Mouse (Mus musculus): ENCODE measurements around the gene Dmpk. TPM values are rescaled to one million over a fixed set of nuclear protein-coding genes. Genes with fewer than 3 reads are reported as not detected.

Gene Dmpk
- polyA plus RNA-seq, 1 experiment from 2014 or later = 9.4 TPM

DNA sequence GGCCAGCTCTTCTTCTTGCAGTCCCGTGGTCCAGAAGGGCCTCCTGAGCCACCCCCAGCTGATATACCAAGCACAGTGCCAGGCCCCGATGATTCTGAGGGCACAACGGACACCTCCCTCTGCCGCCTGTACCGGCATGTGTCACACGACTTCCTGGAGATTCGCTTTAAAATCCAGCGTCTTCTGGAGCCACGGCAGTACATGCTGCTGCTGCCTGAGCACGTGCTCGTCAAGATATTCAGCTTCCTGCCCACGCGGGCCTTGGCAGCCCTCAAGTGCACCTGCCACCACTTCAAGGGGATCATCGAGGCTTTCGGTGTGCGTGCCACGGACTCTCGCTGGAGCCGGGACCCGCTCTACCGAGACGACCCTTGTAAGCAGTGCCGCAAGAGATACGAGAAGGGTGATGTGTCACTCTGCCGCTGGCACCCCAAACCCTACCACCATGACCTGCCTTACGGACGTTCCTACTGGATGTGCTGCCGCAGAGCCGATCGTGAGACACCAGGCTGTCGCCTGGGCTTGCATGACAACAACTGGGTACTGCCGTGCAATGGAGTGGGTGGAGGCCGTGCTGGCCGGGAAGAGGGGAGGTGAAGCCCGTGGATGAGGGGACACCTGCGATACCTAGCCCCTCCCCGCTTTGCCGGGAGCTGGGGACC lies 53.2 kb downstream of the Dmpk start:
- Histone ChIP-seq H3K27me3 (ENCODE audit: control insufficient read depth, insufficient read depth, low read length) (no peaks in the 10 kb centered on the region), H3K4me2 (ENCODE audit: low read depth, low read length) (no peak overlapping the region), H3K4me3 (ENCODE audit: low read depth, low read length) (no peak overlapping the region), H3K27ac (ENCODE audit: low read depth, low read length) (no peak overlapping the region), H3K9ac (replicated peaks; ENCODE audit: low read depth, low read length) (no peak overlapping the region), H3K36me3 (ENCODE audit: control insufficient read depth, insufficient read depth, low read length) (peaks cover 37% of the 10 kb centered on the region), H3K9me3 (ENCODE audit: control insufficient read depth, low read length) (no peaks in the 10 kb centered on the region), H3K4me1 (ENCODE audit: control insufficient read depth, insufficient read depth, low read length) (peaks cover 4% of the 10 kb centered on the region; the same call in 1 of the 2 replicates)
- WGBS = 94% methylated on average over 38 of the region's 38 CpGs
- no peak for ATAC-seq (ENCODE audit: low read depth)

DNA sequence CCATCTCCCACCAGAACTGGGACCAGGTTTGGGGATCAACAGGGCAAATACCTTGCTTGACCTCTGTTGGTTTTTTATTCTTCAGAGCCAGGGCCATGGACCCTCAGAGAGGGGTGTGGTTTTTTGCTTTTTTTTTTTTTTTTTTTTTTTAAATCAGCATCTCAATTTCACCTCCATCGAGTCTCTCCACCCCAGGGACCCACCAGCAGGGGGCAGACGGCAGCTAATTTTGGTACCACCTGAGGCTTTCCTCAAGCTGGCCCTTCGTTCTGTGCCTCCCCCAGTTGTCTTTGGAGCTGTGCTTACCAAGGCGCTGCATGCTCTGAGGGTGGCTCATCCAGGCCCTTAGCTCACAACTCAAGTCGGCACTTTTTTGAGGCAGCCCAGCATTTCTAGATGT lies 53.7 kb downstream of the Dmpk start:
- 45% methylated on average over 5 of the region's 5 CpGs for WGBS
- Histone ChIP-seq H3K27me3 (ENCODE audit: control insufficient read depth, insufficient read depth, low read length) (no peaks in the 10 kb centered on the region), H3K4me3 (ENCODE audit: low read depth, low read length) (no peak overlapping the region), H3K9ac (replicated peaks; ENCODE audit: low read depth, low read length) (no peak overlapping the region), H3K4me2 (ENCODE audit: low read depth, low read length) (no peak overlapping the region), H3K9me3 (ENCODE audit: control insufficient read depth, low read length) (no peaks in the 10 kb centered on the region), H3K27ac (ENCODE audit: low read depth, low read length) (no peak overlapping the region), H3K36me3 (ENCODE audit: control insufficient read depth, insufficient read depth, low read length) (peaks cover 37% of the 10 kb centered on the region), H3K4me1 (ENCODE audit: control insufficient read depth, insufficient read depth, low read length) (0 out of 2 replicates have a peak, but pooled peaks cover 2% of the 10 kb centered on the region)
- ATAC-seq (ENCODE audit: low read depth) = no peak

Small RNA genes within 50 kb of the gene (microRNA-seq; reads per million reads assigned to microRNA genes)
- not detected for gene Mir3100

Other genes with a start within 250 kb of the Dmpk start
- 0.46 TPM in 1 of 2 replicates, not detected in the other for gene Mill2, start 243.9 kb upstream of the Dmpk start, polyA plus RNA-seq (2014; fragmentation: Nextera tagmentation; extraction: Ambion mirVana)
- 18.3 and 18.7 TPM in 2 replicates for gene Pglyrp1, start 212.5 kb upstream of the Dmpk start, polyA plus RNA-seq (2014; fragmentation: Nextera tagmentation; extraction: Ambion mirVana)
- gene Ccdc61, start 173.4 kb upstream of the Dmpk start, polyA plus RNA-seq (2014; fragmentation: Nextera tagmentation; extraction: Ambion mirVana) = 17.6 and 20.2 TPM in 2 replicates
- gene Nova2, start 158.0 kb upstream of the Dmpk start, polyA plus RNA-seq (2014; fragmentation: Nextera tagmentation; extraction: Ambion mirVana) = 17.1 and 18.4 TPM in 2 replicates
- 0.84 and 1.1 TPM in 2 replicates for gene Nanos2, start 96.4 kb upstream of the Dmpk start, polyA plus RNA-seq (2014; fragmentation: Nextera tagmentation; extraction: Ambion mirVana)
- gene Mypop, start 92.6 kb upstream of the Dmpk start, polyA plus RNA-seq (2014; fragmentation: Nextera tagmentation; extraction: Ambion mirVana) = 6.0 and 6.9 TPM in 2 replicates
- 29.7 and 30.3 TPM in 2 replicates for gene Irf2bp1, start 79.8 kb upstream of the Dmpk start, polyA plus RNA-seq (2014; fragmentation: Nextera tagmentation; extraction: Ambion mirVana)
- not detected in 2 replicates for gene Foxa3, start 60.3 kb upstream of the Dmpk start, polyA plus RNA-seq (2014; fragmentation: Nextera tagmentation; extraction: Ambion mirVana)
- 16.8 and 16.9 TPM in 2 replicates for gene Sympk, start 59.5 kb upstream of the Dmpk start, polyA plus RNA-seq (2014; fragmentation: Nextera tagmentation; extraction: Ambion mirVana)
- gene Rsph6a, start 29.2 kb upstream of the Dmpk start, polyA plus RNA-seq (2014; fragmentation: Nextera tagmentation; extraction: Ambion mirVana) = not detected in 2 replicates
- 30.2 and 35.2 TPM in 2 replicates for gene Dmwd, start 7.6 kb upstream of the Dmpk start, polyA plus RNA-seq (2014; fragmentation: Nextera tagmentation; extraction: Ambion mirVana)
- 1.3 and 2.4 TPM in 2 replicates for gene Six5, start 10.7 kb downstream of the Dmpk start, polyA plus RNA-seq (2014; fragmentation: Nextera tagmentation; extraction: Ambion mirVana)
- gene Gm4969, start 34.5 kb downstream of the Dmpk start, polyA plus RNA-seq (2014; fragmentation: Nextera tagmentation; extraction: Ambion mirVana) = 5.9 and 9.9 TPM in 2 replicates
- gene Fbxo46, start 36.0 kb downstream of the Dmpk start, polyA plus RNA-seq (2014; fragmentation: Nextera tagmentation; extraction: Ambion mirVana) = 11.6 and 13.1 TPM in 2 replicates
- 18.6 and 21.2 TPM in 2 replicates for gene Qpctl, start 65.4 kb downstream of the Dmpk start, polyA plus RNA-seq (2014; fragmentation: Nextera tagmentation; extraction: Ambion mirVana)
- 94.1 and 110 TPM in 2 replicates for gene Snrpd2, start 65.9 kb downstream of the Dmpk start, polyA plus RNA-seq (2014; fragmentation: Nextera tagmentation; extraction: Ambion mirVana)
- gene Gipr, start 82.3 kb downstream of the Dmpk start, polyA plus RNA-seq (2014; fragmentation: Nextera tagmentation; extraction: Ambion mirVana) = 0.75 and 1.8 TPM in 2 replicates
- 3.5 and 4.0 TPM in 2 replicates for gene Eml2, start 92.6 kb downstream of the Dmpk start, polyA plus RNA-seq (2014; fragmentation: Nextera tagmentation; extraction: Ambion mirVana)
- gene Gpr4, start 128.7 kb downstream of the Dmpk start, polyA plus RNA-seq (2014; fragmentation: Nextera tagmentation; extraction: Ambion mirVana) = 2.9 and 3.4 TPM in 2 replicates
- gene Opa3, start 144.5 kb downstream of the Dmpk start, polyA plus RNA-seq (2014; fragmentation: Nextera tagmentation; extraction: Ambion mirVana) = 36.6 and 37.6 TPM in 2 replicates
- gene Vasp, start 188.0 kb downstream of the Dmpk start, polyA plus RNA-seq (2014; fragmentation: Nextera tagmentation; extraction: Ambion mirVana) = 17.4 and 40.9 TPM in 2 replicates
- gene Ppm1n, start 196.2 kb downstream of the Dmpk start, polyA plus RNA-seq (2014; fragmentation: Nextera tagmentation; extraction: Ambion mirVana) = 0.66 and 0.75 TPM in 2 replicates
- 115 and 118 TPM in 2 replicates for gene Rtn2, start 198.8 kb downstream of the Dmpk start, polyA plus RNA-seq (2014; fragmentation: Nextera tagmentation; extraction: Ambion mirVana)
- not detected in 2 replicates for gene Fosb, start 226.2 kb downstream of the Dmpk start, polyA plus RNA-seq (2014; fragmentation: Nextera tagmentation; extraction: Ambion mirVana)

Measured in neural tube, embryonic 14.5 days (tissue).